Mouse (Mus musculus) kidney, adult 8-10 months (tissue): Measurements from ENCODE around the gene Ap1b1.
"Not testable (repeated sequence)": the region's sequence is repeated elsewhere in the genome, so short reads cannot be mapped to it uniquely, and the experiment has no call there.

Source experiments
- DNase-seq, 2 experiments: peaks; one replicate each; pipeline ENCODE4 v3.0.0; 2022

The Ap1b1 gene

DNA sequence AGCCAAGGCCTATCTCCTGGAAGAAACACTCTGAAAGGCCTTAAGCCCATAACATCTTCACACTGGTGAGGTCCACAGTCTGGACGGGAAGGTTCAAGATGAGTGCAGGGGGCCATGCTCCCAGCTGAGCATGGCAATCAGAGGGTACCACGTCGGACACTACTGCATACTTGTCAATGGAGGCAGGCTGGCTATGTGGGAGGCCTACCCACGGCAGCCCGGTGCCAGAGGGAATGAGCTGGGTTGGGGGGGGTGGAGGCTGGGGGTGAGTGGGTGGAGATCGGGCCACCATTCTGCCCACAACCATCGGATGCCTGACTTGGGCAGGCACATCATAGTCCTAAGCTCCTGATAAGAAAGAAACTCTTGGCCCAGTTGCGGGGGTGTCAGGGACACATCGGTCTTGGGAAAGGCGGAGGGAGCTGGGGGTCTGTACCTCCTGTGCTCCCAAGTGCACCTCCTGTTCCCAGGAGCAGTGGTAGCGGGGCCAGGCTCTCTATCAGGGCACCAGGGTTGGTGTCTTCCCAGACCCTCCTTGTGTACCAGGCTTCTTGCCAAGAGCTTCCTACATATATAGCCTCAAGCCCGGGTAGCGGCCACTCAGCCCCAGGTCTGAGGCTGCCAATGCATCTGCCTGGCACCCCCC is 76.4 kb downstream of the Ap1b1 start:
- no peak for DNase-seq

DNA sequence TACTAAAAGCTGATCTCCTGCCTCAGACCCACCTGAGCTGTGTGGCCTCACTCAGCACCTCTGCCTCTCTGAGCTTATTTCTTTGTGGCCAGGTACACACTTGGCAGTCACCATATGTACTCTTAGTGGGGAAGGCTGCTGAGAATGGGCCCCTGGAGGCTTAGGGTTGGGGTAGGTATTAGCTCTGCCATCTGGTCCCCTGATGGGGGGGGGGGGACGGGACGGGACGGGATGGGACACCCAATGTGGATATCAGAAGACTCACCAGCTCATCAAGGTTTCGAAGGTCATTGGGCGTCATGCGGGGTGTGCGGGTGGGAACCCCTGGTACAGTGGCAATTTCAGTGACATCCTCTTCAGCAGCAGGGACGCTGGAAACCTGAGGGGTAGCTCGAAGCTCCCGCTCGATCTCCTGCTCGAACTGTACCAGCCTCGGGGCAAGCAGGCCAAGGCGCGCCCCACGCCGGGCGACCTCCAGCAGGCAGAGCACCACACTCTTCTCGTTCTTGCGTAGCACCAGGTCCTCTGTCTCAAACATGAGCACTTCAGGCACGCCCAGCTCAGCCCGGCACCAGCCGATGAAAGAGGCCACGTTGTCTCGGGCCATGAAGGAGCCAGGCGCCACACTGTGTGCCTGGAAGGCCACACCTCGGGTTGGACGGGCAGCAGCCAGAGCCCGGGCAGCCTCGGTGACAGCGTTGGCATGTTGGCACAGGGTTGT is 77.1 kb downstream of the Ap1b1 start:
- no peak for DNase-seq

DNA sequence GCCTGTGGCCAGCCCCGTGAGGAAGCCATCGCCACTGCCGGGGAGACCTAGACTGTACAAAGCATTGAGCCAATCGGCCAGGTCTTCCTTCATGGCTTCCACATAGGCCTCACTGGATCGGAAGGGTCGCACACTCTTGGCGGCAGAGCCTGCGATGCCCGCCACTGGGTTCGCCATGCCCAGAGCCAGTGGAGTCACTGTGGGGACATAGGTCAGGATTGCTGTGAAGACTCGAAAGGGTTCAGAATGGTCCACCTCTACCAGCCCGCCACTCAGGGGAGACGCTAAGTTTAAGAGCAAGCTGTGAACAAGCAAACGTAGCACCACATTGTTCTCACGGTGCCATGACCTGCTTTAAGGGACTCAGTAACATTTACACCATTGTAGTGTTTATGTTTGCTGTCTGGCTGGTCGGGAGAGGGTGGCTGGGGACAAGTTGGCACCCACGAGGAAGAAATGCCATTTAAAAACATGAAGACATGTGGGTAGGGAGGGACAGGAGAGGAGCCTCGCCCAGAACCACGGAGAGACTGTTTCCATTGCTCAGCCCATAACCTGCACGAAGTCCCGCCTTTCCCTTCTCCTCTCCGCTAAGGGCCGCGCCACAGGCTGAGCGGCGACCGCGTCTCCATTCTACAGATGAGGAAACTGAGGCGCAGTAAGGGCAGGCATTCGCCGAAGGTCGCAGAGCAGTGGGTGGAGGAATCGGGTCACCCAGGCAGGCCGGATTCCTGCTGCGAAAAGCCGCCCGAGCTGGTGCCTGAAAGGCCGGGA is 77.8 kb downstream of the Ap1b1 start:
- DNase-seq = no peak

DNA sequence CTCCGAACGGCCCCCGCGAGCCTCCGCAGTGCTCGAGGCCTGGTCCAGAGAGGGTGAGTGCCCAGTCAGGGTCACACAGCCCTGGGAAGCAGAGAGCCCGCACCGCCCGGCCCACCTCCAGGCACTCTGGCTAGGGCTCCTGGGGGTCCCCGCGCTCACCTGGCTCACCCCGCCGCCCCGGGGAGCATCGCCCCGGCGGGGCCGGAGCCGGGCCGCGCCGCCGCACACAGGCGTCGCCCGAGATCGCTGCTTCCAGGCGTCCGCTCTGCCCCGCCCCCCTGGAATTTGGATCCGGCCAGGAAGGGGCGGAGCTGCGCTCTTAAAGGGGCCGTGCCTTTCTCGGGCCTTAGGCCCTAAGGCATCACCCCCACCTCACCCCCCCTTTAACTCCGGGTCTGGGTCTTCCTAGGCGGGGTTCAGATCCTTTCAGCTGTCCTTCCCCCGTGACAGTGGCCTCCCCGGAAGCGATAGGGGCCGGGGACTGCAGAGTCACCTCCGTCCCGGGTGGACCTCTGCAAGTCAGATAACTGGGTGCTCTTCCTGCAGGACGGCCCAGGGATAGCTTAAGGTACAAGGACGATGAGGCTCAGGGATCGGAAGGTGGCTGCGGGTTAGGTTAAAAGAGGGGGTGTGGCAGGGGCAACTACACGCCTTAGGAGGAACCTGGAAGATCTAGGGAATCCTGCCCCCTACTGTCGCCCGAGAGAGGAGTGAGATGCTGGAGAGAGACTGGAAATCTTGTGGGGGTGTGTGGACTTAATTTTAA is 78.6 kb downstream of the Ap1b1 start, which contains the start of gene Gas2l1:
Gas2l1 (minus strand) TSS at position 272 of the 766 bp plus-strand sequence.
- peak; percentile 86 to 92 for DNase-seq

DNA sequence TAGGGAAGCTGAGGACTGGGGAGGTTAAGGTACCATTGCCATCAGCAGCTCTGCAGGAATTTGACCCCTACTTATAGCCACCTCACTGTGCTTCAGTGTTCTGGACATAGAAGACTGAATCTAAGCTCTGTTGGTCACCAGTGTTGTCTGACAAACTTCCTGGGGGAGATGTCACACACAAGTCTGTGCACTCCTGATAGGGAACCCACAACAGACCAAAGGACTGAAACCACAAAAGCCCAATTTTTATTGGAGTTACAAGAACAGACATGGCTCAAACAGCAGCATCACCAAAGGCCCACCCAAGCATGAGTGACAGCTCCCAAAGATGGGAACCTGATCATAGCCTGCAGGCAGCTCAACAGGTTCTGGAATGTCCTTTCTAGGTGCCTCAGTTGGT is 80.4 kb downstream of the Ap1b1 start:
- no peak for DNase-seq

DNA sequence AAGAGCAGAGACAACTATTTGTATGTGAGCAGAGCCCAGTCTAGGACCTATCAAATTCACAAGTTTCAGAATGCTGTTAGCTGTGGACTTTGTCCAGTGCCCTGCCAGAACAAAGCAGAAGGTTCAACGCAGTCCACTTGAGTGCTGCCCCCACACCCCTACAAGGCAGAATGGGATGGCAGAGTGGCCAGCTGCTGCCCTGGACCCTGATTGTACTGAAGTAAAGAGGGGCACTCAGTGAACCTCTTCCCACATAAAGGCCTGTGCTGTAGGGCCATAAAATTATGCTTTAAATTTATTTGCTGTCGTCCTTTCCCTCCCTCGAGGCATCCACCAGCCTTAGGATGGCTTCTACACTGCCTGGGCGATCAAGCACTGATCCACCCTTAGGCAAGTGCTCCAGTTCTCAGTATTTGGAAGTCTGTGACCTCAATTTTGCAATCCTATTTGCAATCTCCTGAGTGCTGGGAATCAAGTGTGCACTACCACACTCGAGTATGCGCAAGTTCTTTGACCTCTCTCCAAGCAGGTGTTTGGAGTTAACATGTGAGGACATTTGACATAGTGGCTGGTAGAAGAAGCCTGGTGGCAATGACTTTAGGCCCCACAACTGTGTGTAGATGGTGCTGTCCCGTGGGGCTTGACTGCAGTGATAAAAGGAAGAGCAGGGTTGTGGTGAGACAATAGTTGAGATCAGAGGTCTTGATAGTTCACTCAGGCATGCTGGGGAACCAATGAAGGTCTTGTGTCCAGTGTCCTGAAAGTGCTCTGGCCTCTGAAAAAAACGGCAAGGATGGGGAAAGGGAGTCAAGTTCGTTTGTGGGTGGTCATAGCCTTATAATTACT is 81.7 kb downstream of the Ap1b1 start:
- DNase-seq = no peak

DNA sequence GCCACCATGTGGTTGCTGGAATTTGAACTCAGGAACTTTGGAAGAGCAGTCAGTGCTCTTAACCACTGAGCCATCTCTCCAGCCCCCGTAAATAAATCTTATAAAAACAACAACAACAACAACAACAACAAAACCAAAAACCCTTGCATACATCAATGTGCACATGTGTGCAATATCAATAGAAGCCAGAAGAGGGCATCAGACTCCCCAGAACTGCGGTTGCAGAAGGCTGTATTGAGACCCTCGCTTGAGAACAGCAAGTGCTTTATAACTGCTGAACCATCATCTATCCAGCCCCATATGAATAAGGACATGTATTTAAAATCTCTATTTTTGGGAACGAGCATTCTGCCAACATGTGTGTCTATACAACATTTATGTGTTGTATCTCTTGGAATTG is 88.3 kb downstream of the Ap1b1 start:
- DNase-seq = no peak

DNA sequence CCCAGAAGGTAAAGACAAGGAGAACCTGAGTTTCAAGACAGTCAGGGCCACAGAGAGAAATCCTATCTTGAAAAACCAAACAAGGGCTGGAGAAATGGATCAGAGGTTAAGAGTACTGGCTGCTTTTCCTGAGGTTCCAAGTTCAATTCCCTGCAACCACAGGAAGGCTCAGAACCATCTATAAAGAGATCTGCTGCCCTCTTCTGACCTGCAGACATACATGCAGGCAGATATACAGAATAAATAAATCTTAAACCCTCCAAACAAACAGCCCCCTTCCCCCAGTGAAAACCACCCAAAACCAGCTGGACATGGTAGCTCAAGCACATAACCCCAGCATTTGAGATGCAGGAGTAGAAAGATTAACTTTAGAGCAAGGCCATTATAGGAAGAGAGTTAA is 89.1 kb downstream of the Ap1b1 start:
- no peak for DNase-seq

DNA sequence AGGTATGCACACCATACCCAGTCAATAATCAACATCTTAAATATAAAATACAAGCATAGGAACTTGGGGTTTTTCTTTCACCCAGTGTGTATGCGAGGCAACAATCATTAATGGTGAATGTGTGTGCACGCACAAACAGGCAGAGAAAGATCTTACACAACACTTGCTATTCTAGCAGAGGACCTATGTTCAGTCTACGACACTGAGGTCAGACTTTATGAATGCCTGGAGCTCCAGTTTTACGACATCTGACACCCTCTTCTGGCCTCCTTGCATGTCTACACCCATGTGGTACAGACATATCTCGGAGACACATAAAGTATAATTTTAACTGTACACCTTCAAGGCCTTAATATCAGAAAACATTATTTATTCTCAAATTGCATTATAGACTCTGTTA is 90.2 kb downstream of the Ap1b1 start:
- DNase-seq = not testable (repeated sequence)

DNA sequence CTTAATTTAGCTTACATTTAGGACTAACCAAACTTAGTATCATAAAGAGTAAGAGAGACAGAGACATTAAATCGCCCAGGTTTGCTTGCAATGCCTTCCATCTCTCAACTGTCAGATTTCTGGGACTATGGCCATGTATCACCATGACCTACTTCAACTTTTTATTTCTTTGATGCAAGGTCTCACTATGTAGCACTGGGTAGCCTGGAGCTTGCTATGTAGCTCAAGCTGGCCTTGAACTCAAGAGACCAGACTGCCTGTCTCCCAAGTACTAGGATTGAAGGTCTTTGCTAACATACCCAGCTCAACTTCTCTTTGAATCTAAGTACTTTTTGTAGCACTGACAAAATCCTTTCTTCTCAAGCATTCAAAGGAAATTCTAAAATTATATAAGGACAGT is 102.5 kb downstream of the Ap1b1 start:
- DNase-seq = no peak

DNA sequence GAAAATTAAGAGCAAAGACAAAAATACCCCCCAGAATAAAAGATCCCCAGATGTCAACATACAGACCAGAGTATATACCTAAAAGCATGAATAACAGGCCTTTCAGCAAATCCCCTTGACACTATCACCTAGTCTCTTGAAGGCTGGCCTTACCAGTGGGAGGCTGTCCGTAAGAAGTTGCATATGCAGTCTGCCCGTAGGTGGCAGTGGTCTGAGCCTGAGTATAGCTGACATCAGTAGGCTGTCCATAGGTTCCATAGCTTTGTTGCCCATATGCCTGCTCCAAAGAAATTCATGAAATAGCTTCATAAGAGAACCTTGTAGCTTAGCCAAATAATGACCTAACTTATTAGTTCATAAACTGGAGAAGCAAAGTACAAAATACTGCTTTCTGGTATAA is 105.1 kb downstream of the Ap1b1 start:
- no peak for DNase-seq
